Mouse (Mus musculus) left cerebral cortex, adult 9 months (tissue): Measurements from ENCODE around the gene Cd164l2.

Source experiments
- DNase-seq, 2 experiments: peaks; one replicate each; pipeline ENCODE4 v3.0.0; 2022; ENCODE audit warnings: low spot score in 2 of 2

The Cd164l2 gene

DNA sequence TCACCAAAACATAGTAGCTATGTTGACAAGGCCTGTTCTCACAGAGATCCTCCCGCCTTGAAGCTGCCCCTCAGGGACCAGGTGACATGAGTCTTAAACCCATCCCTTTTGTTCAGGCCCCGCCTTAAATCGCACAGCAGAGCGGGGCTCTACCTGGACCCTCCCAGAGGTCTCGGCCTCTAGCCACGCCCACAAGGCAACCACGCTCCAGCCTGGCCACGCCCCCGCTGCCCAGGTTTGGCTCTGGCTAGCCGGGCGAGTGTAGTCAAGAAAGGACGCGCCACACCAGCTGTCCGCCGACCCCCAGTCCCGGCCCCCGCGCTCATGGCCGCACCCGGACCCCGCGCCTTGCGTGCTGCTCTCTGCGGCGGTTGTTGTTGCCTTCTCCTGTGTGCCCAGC is 8.7 kb downstream of the Cd164l2 start:
- DNase-seq, result no peak

DNA sequence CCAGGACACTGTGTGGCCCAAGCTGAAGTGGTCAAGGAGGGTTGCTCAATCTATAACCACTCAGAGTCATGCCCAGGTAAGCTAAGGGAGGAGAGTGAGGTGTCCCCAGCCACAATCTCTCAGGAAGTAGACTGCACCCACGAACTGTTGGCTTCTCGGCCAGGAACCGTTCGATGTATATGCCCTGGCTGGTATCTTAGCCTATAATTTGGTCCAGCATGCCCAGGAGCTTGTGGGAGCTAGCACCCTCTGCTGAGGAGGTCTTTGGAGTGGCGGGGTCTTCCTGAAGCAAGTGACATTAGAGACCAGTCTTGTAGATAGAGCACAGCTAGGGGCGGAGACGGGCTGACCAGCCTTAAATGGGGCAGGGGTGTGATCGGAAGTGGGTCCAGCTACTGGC is 9.8 kb downstream of the Cd164l2 start:
- DNase-seq, result no peak

DNA sequence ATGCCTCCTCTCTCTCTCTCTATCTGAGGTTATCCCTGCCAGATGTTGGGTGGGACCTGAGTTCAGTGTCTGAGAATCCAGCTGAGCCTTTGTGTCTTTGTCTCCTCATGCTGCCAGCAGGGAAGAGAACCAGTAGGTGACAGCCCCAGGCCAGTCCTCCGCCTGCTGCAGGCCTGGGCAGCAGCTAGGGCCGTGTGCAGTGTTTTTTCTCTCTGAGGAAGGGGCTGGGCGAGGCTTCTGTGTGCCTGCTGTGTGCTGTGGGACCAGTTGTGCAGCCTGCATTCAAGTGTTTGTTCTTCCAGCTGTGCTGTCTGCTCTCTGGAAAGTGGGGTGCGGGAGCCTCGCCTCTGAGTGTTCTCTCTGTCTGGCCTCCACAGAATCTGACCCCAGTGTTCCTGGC is 11.9 kb downstream of the Cd164l2 start:
- DNase-seq, result no peak

DNA sequence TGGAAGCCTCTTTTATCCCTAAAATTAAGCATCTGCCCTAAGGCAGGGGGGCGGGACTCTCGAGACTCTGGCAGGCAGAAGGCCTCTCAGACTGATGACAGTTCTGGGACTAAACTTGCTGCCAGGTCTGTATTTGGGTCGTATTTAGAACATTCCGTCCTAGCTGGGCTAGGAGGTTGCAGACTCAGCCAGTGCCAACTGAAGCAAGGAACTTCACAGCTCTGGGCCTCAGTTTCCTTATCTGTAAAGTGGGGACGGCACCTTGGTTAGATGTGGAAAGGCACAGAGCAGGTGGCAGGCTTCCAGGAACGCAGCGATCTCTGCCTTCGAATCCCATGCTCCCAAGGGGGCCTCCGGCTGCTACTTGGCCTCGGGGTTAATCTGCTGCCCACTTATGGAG is 14.1 kb downstream of the Cd164l2 start:
- no peak for DNase-seq

DNA sequence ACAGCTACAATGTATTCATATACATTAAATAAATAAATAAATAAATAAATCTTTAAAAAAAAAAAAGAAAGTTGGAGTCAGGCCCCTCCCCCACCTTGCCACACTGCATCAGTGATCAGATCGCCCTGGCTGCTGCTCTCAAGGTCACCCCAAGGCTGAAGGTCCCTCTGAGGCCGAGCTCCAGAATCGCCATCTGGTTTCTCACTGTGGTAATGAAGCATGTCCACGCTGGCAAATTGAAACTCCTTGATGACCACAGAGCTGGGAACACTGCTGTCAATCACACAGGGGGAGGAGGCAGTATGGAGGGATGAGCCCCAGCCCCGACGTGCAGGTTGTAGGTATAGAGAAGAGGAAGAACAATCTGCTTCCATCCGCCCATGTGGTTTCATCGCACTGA is 15.7 kb downstream of the Cd164l2 start:
- DNase-seq, result no peak

DNA sequence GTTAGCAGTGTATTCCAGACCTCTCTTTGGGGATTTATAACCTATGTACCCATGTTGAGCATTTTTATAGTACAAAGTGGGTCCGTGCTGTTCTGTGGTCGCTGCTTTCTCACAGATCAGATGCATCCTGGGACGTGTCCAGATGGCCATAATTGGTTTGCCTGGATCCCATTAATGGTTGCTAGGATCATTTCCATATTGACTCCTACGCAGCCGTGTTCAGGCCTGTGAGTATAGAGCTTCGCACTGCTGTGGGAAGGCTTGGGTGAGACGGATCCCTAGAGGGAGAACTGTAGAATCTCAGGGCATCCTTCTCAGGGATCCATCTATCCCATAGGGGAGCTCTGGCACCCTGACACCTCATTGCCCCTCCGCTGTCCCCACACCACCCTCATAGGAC is 17.7 kb downstream of the Cd164l2 start:
- no peak for DNase-seq

DNA sequence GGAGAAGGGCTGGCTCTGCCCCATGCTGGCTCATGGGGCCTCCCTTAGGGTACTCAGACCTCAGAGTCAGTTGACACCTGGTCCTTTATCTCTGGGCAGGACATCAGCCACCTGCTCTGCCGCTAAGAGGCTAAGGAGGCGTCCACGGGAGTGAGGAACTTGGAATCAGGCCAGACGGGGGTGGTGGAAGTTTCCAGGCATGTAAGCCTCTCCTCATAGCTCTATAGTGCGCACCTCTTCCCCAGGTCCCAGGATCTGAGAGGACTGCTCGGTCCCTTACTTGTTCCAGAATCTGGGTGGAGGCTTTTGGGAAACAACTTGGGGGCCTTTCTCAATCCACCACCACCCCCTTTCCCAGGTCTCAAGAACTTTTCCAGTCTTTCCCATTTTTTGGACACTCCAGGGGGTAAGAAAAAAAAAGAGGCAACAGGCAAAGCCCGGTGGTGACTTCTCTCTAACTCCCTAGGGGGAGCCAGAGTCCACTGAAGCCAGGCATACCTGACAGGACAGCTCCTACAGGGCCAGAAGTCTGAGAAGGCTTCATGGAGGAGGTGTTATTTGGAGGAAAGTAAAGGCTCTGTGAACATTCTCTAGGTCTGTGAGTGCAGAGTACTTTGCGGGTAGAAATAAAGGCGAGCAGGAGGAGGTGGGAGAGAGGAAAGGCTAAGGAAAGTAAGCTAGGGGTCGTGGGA is 21.5 kb downstream of the Cd164l2 start:
- peak in 1 of 2 experiments; percentile 34 for DNase-seq

DNA sequence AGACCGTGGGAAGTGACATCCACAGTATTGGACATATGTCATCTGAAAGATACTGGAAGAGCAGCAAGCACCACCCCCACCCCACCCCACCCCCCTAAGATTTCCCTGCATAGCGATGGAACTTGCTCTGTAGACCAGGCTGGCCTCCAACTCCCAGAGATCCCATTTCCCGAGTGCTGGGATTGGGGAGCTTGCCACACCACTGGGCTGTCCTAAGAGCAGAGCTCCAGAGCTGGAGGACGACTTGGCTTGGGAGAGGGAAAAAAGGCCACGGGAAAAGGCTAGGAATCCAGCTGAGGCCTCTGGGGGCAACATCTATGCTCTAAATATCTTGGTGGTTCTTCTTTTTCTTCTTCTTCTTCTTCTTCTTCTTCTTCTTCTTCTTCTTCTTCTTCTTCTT is 22.8 kb downstream of the Cd164l2 start:
- DNase-seq, result no peak

DNA sequence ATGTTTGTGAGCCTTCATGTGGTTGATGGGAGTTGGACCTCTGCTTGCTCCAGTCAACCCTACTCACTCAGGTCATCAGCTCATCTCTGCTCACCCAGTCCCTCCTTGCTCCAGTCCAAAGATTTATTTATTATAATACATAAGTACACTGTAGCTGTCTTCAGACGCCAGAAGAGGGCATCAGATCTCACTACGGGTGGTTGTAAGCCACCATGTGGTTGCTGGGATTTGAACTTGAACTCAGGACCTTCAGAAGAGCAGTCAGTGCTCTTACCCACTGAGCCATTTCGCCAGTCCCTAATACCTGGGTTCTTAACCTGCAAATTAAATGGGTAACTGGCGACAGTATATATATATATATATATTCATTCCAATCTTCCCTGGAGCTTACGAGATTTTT is 23.5 kb downstream of the Cd164l2 start:
- no peak for DNase-seq

DNA sequence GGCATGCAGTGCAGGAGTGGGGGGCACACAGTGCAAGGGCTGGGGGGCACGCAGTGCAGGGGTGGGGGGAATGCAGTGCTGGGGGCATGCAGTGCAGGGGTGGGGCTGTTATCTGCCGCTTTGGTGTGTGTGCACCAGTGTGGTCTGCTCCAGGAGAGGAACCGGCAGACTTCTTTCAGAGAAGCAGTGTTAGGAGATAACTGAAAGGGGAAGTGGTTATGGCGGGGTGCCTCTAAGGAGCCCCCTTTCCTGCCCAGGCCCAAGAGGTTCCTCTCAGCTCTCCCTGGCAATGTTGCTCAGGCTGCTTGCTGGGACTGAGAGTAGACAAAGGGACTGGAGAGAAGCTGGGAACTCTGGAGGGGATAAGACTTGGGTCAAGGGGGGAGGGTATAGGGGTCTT is 26.0 kb downstream of the Cd164l2 start:
- no peak for DNase-seq

DNA sequence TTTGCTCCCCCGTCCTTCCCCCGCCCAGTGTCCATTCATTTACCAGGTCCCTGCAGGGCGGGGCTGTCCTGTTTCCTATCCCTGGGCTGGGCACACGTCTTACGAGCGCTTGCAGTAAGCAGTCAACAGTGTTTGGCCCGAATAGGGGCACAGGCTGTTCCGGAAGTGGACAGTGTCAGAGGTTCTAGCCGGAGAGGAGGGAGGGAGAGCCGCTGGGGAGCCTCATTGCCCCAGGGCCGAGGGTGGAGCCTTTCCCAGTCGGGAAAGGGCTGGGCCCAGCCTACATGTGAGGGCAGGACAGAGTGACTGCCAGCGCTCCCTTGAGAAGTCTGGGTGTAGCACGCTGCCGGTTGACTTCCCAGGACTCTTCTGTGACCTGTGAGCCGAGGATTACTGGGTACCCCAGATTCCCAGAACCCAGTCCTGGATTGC is 28.6 kb downstream of the Cd164l2 start, which contains the start of gene Map3k6:
TSS of gene Map3k6 (plus strand) at position 329 of the 432 bp plus-strand sequence.
- DNase-seq, result no peak

DNA sequence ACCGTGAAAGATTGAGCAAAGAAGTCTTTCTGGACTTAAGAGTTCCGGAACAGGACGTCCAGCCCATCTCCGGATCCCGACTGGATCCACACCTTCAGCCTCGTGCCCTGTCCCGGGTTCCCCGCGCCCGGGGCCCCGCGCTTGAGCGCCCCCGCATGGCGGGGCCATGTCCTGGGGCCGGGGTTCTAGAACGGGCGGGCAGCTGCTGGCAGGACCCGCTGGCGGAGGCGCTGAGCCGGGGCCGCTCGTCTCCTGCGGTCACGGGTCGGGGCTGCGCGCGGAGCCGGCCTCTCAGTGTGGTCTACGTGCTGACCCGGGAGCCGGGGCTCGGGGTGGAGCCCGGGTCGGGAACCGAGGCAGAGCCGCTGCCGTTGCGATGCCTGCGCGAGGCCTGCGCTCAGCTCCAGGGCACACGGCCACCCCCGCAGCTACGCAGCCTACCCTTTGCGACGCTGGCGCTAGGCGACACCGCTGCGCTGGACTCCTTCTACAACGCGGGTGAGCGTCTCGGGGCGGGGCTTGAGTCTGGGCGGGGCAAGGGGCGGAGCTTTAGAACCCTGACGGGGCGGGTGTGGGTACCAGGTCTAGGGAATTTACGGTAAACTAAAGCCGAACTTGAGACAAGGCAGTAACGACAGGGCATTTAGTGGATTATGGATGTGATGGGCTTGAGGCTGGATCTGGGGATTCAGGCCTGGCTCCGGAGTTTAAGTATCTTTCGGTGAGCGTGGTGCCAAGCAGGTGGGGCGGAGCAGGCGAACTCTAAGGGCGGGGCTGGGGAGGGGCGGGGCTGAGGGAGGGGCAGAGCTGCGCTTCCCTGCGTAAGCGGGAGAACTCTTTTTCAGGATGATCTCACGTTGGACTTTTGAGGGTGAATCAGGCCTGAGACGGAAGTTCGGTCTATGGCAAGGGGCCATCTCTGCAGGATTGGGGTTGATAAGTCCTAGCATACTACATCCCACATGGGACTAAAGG is 29.3 kb downstream of the Cd164l2 start:
- peak; percentile 54 to 86 for DNase-seq

DNA sequence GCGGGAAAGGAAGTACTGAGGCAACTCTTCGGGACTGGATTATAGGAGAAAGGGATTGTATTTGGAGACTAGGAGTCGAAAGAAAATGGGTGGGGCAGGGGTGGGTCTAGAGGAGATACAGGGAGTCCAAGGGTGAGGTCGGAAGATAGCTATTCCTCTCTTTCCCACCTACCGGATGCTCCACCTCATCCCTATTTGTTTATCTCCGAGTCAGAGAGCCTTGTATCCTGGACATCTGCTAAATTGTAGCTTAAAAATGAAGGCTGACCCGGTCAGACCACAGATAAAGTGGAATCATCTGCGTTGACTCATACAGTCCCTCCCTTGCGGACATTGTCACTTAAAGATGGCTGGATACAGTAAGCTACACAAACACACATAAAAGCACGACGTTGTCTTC is 30.0 kb downstream of the Cd164l2 start:
- DNase-seq, result no peak

DNA sequence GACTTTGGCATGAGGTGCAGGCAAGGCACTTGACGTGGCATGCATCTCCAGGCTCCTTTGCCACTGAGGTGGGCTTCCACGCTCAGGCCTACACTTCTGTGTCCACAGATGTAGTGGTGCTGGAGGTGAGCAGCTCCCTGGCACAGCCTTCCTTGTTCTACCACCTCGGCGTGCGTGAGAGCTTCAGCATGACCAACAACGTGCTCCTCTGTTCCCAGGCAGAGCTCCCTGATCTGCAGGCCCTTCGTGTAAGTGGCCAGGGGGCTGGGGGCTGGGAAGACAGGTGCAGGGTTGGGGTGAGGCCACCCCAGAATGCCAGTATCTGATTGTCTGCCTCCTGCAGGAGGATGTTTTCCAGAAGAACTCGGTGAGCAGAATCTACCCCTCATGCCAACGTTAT is 30.8 kb downstream of the Cd164l2 start:
- no peak for DNase-seq

DNA sequence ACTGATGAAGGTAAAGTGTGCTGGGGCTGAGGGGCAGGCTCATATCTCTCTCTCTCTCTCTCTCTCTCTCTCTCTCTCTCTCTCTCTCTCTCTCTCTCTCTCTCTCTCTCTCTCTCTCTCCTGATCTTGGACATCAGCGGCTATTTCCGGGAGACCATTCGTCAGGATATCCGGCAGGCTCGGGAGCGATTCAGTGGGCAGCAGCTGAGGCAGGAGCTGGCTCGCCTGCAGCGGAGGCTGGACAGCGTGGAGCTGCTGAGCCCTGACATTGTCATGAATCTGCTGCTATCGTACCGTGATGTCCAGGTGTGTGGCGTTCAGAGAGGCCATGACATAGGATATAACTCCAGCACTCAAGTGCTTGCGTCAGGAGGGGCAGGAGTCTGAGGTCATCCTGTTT is 31.6 kb downstream of the Cd164l2 start:
- DNase-seq, result no peak

DNA sequence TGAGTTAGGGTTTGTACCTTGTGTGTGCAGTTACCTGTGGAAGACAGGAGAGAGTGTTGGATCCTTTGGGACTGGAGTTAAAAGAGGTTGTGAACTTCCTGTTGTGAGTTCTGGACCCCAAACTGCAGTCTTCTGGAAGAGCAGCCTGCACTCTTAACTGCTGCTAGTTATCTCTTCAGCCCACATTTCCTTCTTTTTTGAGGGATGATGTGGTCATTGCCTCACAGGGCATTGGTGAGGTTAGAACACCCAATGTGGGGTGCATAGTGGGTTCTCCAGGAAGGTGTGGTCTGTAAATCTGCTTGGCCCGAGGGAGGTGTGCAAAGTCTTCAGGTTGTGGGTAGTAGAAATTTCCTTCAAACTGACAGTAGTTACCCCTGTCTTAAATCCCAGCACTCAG is 32.4 kb downstream of the Cd164l2 start:
- DNase-seq, result no peak

DNA sequence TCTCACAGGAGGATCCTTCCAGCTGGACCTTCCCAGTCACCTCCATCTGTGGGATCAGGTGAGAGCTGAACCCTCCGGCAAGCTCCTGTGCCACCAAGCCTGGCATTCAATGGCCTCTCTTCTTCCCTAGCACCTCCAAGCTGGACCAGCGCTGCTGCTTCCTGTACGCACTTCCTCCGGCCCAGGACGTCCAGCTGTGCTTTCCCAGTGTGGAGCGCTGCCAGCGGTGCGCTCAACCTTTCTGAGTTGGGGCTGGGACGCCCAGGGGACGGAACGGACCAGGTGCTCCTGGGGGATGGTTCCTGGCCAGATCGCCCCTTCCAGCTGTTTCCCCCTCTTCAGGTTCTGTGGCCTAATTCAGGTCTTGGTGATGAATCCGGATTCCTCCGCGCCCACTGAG is 35.1 kb downstream of the Cd164l2 start:
- no peak for DNase-seq

DNA sequence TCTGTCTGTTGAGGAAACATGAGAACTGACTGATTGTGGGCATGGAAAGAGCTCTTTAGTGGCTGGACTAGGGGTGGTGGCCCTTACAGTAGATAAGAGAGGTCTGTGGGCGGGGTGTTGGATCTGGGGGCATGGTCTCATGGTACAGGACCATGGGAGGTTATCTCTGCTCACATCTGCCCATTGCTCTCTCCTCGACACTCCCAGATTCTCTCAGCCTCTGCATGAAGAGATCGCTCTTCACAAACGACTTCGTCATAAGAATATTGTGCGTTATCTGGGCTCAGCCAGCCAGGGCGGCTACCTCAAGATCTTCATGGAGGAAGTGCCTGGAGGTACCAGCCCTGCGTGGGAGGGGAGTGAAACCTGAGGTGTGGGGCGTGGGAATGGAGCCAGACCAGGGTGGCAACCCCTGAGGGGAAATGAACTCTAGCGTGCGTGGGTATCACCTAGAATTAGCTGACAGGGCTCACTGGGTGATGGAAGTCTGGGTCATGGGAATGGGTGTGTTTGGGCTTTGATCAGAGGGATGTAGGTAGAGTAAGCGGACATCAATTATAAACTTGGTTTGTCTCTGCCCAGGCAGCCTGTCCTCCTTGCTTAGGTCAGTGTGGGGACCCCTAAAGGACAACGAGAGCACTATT is 36.0 kb downstream of the Cd164l2 start:
- no peak for DNase-seq

DNA sequence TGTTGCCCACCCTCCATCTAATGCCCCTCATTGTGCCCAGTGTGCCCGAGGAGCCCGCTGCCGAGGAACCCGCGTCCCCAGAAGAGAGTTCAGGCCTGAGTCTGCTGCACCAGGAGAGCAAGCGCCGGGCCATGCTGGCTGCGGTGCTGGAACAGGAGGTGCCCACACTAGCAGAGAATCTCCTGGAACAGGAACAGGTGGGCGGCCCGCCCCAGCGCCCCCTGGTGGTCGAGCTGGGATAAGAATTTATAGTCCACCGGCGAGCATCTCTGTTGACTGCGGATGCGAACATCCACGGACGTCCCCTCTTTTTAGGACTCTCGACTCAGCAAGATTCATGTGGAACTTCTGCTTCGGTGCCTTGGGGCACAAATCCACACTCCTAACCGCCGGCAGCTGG is 38.7 kb downstream of the Cd164l2 start:
- peak in 1 of 2 experiments; percentile 87 for DNase-seq

DNA sequence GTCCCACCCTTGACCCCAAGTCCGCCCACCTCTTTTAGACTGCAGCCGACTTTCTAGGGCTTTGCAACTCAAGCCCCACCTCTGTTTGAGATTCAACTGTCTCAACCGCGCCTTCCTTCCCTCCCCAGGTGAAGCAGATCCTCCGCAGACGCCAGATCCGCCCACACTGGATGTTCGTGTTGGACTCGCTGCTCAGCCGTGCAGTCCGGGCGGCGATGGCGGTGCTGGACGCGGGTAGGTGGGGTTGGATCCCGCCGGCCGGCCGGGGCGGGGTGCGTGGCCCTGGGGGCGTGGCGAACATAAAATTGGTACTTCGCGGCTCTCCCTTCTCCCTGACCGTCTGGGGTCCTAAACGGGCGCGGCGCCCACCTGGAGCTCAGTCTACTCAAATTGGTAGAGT is 39.3 kb downstream of the Cd164l2 start:
- peak in 1 of 2 experiments; percentile 24 for DNase-seq

DNA sequence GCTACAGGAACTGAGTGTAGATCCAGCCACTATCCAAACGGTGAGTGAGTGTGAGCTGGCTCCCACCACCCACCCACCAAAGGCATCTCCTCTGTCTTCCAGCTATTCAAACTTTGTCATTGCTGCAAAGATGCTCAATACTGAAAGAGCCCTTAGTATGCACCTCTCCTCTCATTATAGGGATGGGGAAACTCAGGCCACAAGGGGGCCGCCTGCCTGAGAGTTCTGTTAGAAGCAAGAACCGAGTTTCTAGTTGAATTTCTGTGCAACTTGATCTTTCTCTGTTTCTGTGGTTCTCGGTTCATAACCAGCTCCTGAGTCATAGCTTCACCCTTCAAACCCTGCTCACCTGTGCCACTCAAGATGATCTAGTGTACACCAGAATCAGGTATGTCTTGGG is 40.2 kb downstream of the Cd164l2 start:
- DNase-seq, result no peak

DNA sequence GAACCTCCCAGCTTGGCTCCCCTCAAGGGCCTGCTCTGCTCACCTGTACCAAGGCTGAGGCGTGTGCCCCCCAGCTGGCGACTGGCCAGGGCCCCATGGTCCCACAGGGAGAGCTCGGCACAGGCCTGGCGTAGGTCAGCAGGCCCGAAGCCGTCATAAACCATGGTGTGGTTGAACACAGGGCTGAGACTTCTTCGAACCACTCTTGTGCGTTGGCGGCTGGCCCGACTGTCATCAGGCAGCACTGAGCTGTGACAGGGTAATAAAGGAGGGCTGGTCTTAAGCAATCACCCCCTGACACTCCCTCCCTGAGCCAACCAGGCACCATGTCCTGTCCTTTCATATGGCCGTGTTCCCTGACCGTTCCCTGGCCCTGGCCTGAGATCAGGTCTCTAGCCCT is 41.5 kb downstream of the Cd164l2 start:
- DNase-seq, result no peak
